Mouse (Mus musculus): ENCODE results near the gene 1700029F12Rik. TPM values are rescaled to one million over a fixed set of nuclear protein-coding genes. Genes with fewer than 3 reads are reported as not detected.
"Not testable (repeated sequence)": the region's sequence is repeated elsewhere in the genome, so short reads cannot be mapped to it uniquely, and the experiment has no call there.

The 1700029F12Rik gene
- 0.06 and 0.13 TPM in 2 replicates for polyA plus RNA-seq (2012; rRNA removed)

GRCm38 (mm10) chr13:97034262-97034661, at the start of gene 1700029F12Rik:
Gene 1700029F12Rik, minus strand, starts transcription at chr13:97034362.
- DNase-seq (ENCODE audit: low spot score): no peak

- DNase-seq (ENCODE audit: low spot score): no peak
Measured at GRCm38 (mm10) chr13:97082432-97082831, 48.3 kb upstream of the 1700029F12Rik start.

GRCm38 (mm10) chr13:97080615-97081014, 46.5 kb upstream of the 1700029F12Rik start:
- no peak for DNase-seq (ENCODE audit: low spot score)

GRCm38 (mm10) chr13:97080201-97080600, 46.0 kb upstream of the 1700029F12Rik start:
- DNase-seq (ENCODE audit: low spot score): no peak

- no peak for DNase-seq (ENCODE audit: low spot score)
Measured at GRCm38 (mm10) chr13:97077556-97077955, 43.4 kb upstream of the 1700029F12Rik start.

GRCm38 (mm10) chr13:97073497-97073896, 39.3 kb upstream of the 1700029F12Rik start:
- DNase-seq (ENCODE audit: low spot score): no peak

- no peak for DNase-seq (ENCODE audit: low spot score)
Measured at GRCm38 (mm10) chr13:97071626-97072241, 37.6 kb upstream of the 1700029F12Rik start.

- DNase-seq (ENCODE audit: low spot score): no peak
Measured at GRCm38 (mm10) chr13:97070931-97071625, 36.9 kb upstream of the 1700029F12Rik start.

- DNase-seq (ENCODE audit: low spot score): no peak
Measured at GRCm38 (mm10) chr13:97068151-97068550, 34.0 kb upstream of the 1700029F12Rik start.

- no peak for DNase-seq (ENCODE audit: low spot score)
Measured at GRCm38 (mm10) chr13:97067691-97068090, 33.5 kb upstream of the 1700029F12Rik start.

- DNase-seq (ENCODE audit: low spot score): no peak
Measured at GRCm38 (mm10) chr13:97066649-97067550, 32.7 kb upstream of the 1700029F12Rik start, which contains the start of gene Fam169a. Gene Fam169a, plus strand, starts transcription at chr13:97067286.

GRCm38 (mm10) chr13:97064844-97065621, 30.9 kb upstream of the 1700029F12Rik start:
- not testable (repeated sequence) for DNase-seq (ENCODE audit: low spot score)

GRCm38 (mm10) chr13:97064413-97064812, 30.3 kb upstream of the 1700029F12Rik start:
- no peak for DNase-seq (ENCODE audit: low spot score)

- no peak for DNase-seq (ENCODE audit: low spot score)
Measured at GRCm38 (mm10) chr13:97063431-97063830, 29.3 kb upstream of the 1700029F12Rik start.

- DNase-seq (ENCODE audit: low spot score): no peak
Measured at GRCm38 (mm10) chr13:97062151-97062550, 28.0 kb upstream of the 1700029F12Rik start.

- no peak for DNase-seq (ENCODE audit: low spot score)
Measured at GRCm38 (mm10) chr13:97060331-97060730, 26.2 kb upstream of the 1700029F12Rik start.

GRCm38 (mm10) chr13:97059746-97060145, 25.6 kb upstream of the 1700029F12Rik start:
- DNase-seq (ENCODE audit: low spot score): no peak

GRCm38 (mm10) chr13:97057817-97058216, 23.7 kb upstream of the 1700029F12Rik start:
- no peak for DNase-seq (ENCODE audit: low spot score)

- no peak for DNase-seq (ENCODE audit: low spot score)
Measured at GRCm38 (mm10) chr13:97053844-97054243, 19.7 kb upstream of the 1700029F12Rik start.

GRCm38 (mm10) chr13:97052667-97053066, 18.5 kb upstream of the 1700029F12Rik start:
- no peak for DNase-seq (ENCODE audit: low spot score)

GRCm38 (mm10) chr13:97051158-97051557, 17.0 kb upstream of the 1700029F12Rik start:
- DNase-seq (ENCODE audit: low spot score): no peak

Data from urinary bladder, adult 2 months (tissue).